Mouse (Mus musculus) intestine, postnatal 0 days (tissue): ENCODE measurements around the gene Pde4d. TPM values are rescaled to one million over a fixed set of nuclear protein-coding genes. Genes with fewer than 3 reads are reported as not detected.
"Not testable (repeated sequence)": the region's sequence is repeated elsewhere in the genome, so short reads cannot be mapped to it uniquely, and the experiment has no call there.

Source experiments
- ATAC-seq: fragments of 200-750 bp; cut with Nextera tagmentation; 2 replicates; pipeline ENCODE4 v1.8.0; 2017; ENCODE audit warnings: mild to moderate bottlenecking, moderate TSS enrichment, moderate library complexity
- H3K27ac ChIP-seq: fragments of 300-500 bp; sonication (generic); 2 replicates; pipeline ENCODE4 v1.5.1; 2014; ENCODE audit warnings: mild to moderate bottlenecking, low read depth, low read length, moderate library complexity
- H3K27me3 ChIP-seq: fragments of 300-500 bp; sonication (generic); replicated peaks from 2 replicates; pipeline ENCODE4 v1.6.1; 2014; ENCODE audit warnings: low read length, mixed read lengths; ENCODE audit not compliant: control insufficient read depth, insufficient read depth
- H3K36me3 ChIP-seq: fragments of 300-500 bp; sonication (generic); 2 replicates; pipeline ENCODE4 v1.6.1; 2014; ENCODE audit warnings: mild to moderate bottlenecking, moderate library complexity; ENCODE audit not compliant: control insufficient read depth, insufficient read depth
- H3K4me1 ChIP-seq: fragments of 300-500 bp; sonication (generic); replicated peaks from 2 replicates; pipeline ENCODE4 v1.6.1; 2014; ENCODE audit warnings: antibody characterized with exemption, low read length, mixed read lengths; ENCODE audit not compliant: control insufficient read depth, insufficient read depth
- H3K4me2 ChIP-seq: fragments of 300-500 bp; sonication (generic); replicated peaks from 2 replicates; pipeline ENCODE4 v1.6.1; 2014; ENCODE audit warnings: low read depth, mild to moderate bottlenecking, moderate library complexity
- H3K4me3 ChIP-seq: fragments of 300-500 bp; sonication (generic); 2 replicates; pipeline ENCODE4 v1.5.1; 2014; ENCODE audit warnings: low read depth, low read length
- H3K9ac ChIP-seq: fragments of 300-500 bp; sonication (generic); 2 replicates; pipeline ENCODE4 v1.6.1; 2014; ENCODE audit warnings: mild to moderate bottlenecking, low read depth, low read length
- H3K9me3 ChIP-seq: fragments of 300-500 bp; sonication (generic); 2 replicates; pipeline ENCODE4 v1.6.1; 2016; ENCODE audit warnings: mixed run types; ENCODE audit not compliant: control insufficient read depth
- CTCF ChIP-seq: sonication (generic); IDR thresholded peaks from 2 replicates; pipeline ENCODE4 v1.5.1; 2016; ENCODE audit warnings: low read depth, mild to moderate bottlenecking, control low read depth, antibody characterized with exemption, moderate library complexity
- WGBS: fragments of 180-500 bp; shearing (Covaris S2); extraction: QIAGEN DNeasy Blood & Tissue Kit; methylation state at CpG from one replicate; pipeline ENCODE4 v1.1.7; 2014; 5-methylcytosine and 5-hydroxymethylcytosine counted together
- polyA plus RNA-seq: library from polyadenylated mRNA; unstranded; fragments of >200 nt; fragmentation: Nextera tagmentation; extraction: Ambion mirVana; gene quantifications from 2 replicates; pipeline ENCODE4 v1.2.1, GENCODE M21; 2015

Pde4d gene
- polyA plus RNA-seq, 1 experiment from 2014 or later, result 17.8 TPM

- no peak overlapping the region for H3K4me2 ChIP-seq
- ATAC-seq, result no peak
- no peak for TF ChIP-seq CTCF
- H3K27me3 ChIP-seq, result no peaks in the 10 kb centered on the region
- H3K36me3 ChIP-seq, result no peaks in the 10 kb centered on the region
- WGBS, result 86% methylated on average over 3 of the region's 3 CpGs
- H3K27ac ChIP-seq, result no peak overlapping the region
- no peaks in the 10 kb centered on the region for H3K9me3 ChIP-seq
- H3K4me1 ChIP-seq, result no peaks in the 10 kb centered on the region
- no peak overlapping the region for H3K4me3 ChIP-seq
- no peak overlapping the region for H3K9ac ChIP-seq
Observed at GRCm38 (mm10) chr13:108715029-108715428, 265.3 kb downstream of the Pde4d start.

GRCm38 (mm10) chr13:108722234-108722633 lies 272.5 kb downstream of the Pde4d start:
- H3K4me2 ChIP-seq, result no peak overlapping the region
- TF ChIP-seq CTCF, result peak; percentile 58
- no peaks in the 10 kb centered on the region for H3K36me3 ChIP-seq
- H3K27ac ChIP-seq, result no peak overlapping the region
- no peaks in the 10 kb centered on the region for H3K9me3 ChIP-seq
- H3K27me3 ChIP-seq, result no peaks in the 10 kb centered on the region
- no peak overlapping the region for H3K9ac ChIP-seq
- WGBS, result 72% methylated on average over 5 of the region's 5 CpGs
- H3K4me3 ChIP-seq, result no peak overlapping the region
- no peak for ATAC-seq
- no peaks in the 10 kb centered on the region for H3K4me1 ChIP-seq

GRCm38 (mm10) chr13:108734356-108734755 lies 284.6 kb downstream of the Pde4d start:
- not testable (repeated sequence) for H3K4me2 ChIP-seq, H3K9me3 ChIP-seq, H3K4me3 ChIP-seq, H3K27me3 ChIP-seq, H3K36me3 ChIP-seq, ATAC-seq, H3K4me1 ChIP-seq, H3K27ac ChIP-seq, H3K9ac ChIP-seq
- 87% methylated on average over 2 of the region's 2 CpGs for WGBS

GRCm38 (mm10) chr13:108751155-108751840 lies 301.6 kb downstream of the Pde4d start:
- 81% methylated on average over 3 of the region's 3 CpGs for WGBS
- Histone ChIP-seq H3K9ac (no peak overlapping the region), H3K9me3 (no peaks in the 10 kb centered on the region), H3K4me3 (no peak overlapping the region), H3K27ac (no peak overlapping the region), H3K4me1 (no peaks in the 10 kb centered on the region), H3K4me2 (no peak overlapping the region), H3K36me3 (no peaks in the 10 kb centered on the region), H3K27me3 (no peaks in the 10 kb centered on the region)
- ATAC-seq, result no peak
- no peak for TF ChIP-seq CTCF

- WGBS, result 92% methylated on average over 7 of the region's 7 CpGs
- no peak overlapping the region for H3K4me3 ChIP-seq
- H3K4me2 ChIP-seq, result no peak overlapping the region
- H3K36me3 ChIP-seq, result no peaks in the 10 kb centered on the region
- no peak for ATAC-seq
- H3K4me1 ChIP-seq, result no peaks in the 10 kb centered on the region
- H3K9me3 ChIP-seq, result no peaks in the 10 kb centered on the region
- H3K27me3 ChIP-seq, result no peaks in the 10 kb centered on the region
- no peak for TF ChIP-seq CTCF
- H3K27ac ChIP-seq, result no peak overlapping the region
- H3K9ac ChIP-seq, result no peak overlapping the region
Observed at GRCm38 (mm10) chr13:108757477-108757876, 307.7 kb downstream of the Pde4d start.

GRCm38 (mm10) chr13:108758331-108758730 lies 308.6 kb downstream of the Pde4d start:
- ATAC-seq, result no peak
- Histone ChIP-seq H3K9me3 (no peaks in the 10 kb centered on the region), H3K4me1 (no peaks in the 10 kb centered on the region), H3K36me3 (no peaks in the 10 kb centered on the region), H3K4me2 (no peak overlapping the region), H3K27me3 (no peaks in the 10 kb centered on the region), H3K4me3 (no peak overlapping the region), H3K9ac (no peak overlapping the region), H3K27ac (no peak overlapping the region)
- 86% methylated on average over 4 of the region's 4 CpGs for WGBS
- no peak for TF ChIP-seq CTCF

GRCm38 (mm10) chr13:108759140-108759539 lies 309.4 kb downstream of the Pde4d start:
- Histone ChIP-seq H3K27ac (no peak overlapping the region), H3K36me3 (no peaks in the 10 kb centered on the region), H3K9me3 (no peaks in the 10 kb centered on the region), H3K9ac (no peak overlapping the region), H3K4me2 (no peak overlapping the region), H3K4me3 (no peak overlapping the region), H3K4me1 (no peaks in the 10 kb centered on the region), H3K27me3 (no peaks in the 10 kb centered on the region)
- WGBS, result 78% methylated on average over 4 of the region's 4 CpGs
- TF ChIP-seq CTCF, result no peak
- no peak for ATAC-seq
